Mouse (Mus musculus) C2C12 (cell line): ENCODE results near the gene Galnt10. TPM values are rescaled to one million over a fixed set of nuclear protein-coding genes. Genes with fewer than 3 reads are reported as not detected.

Experiments used
- H3K27me3 ChIP-seq: one replicate; pipeline ENCODE4 v1.6.1; 2011; ENCODE audit not compliant: control insufficient read depth, insufficient read depth, insufficient read length
- H3K36me3 ChIP-seq: one replicate; pipeline ENCODE4 v1.6.1; 2011; ENCODE audit not compliant: control insufficient read depth, insufficient read depth
- H3K4me3 ChIP-seq: one replicate; pipeline ENCODE4 v1.5.1; 2011; ENCODE audit warnings: mild to moderate bottlenecking, control low read depth; ENCODE audit not compliant: poor library complexity, insufficient read depth, severe bottlenecking
- H3K79me2 ChIP-seq: one replicate; pipeline ENCODE4 v1.6.1; 2011; ENCODE audit not compliant: control insufficient read depth, insufficient read depth
- H3K79me3 ChIP-seq: one replicate; pipeline ENCODE4 v1.6.1; 2011; ENCODE audit warnings: low read depth, control low read depth
- H3ac ChIP-seq: one replicate; pipeline ENCODE3; 2011; ENCODE audit warnings: low read depth; ENCODE audit not compliant: control insufficient read depth, insufficient read length
- CEBPB ChIP-seq: IDR thresholded peaks from one replicate; pipeline ENCODE4 v1.6.1; 2011; ENCODE audit warnings: low read depth, mild to moderate bottlenecking, control low read depth, moderate library complexity
- CTCF ChIP-seq: IDR thresholded peaks from one replicate; pipeline ENCODE4 v1.5.1; 2011; ENCODE audit not compliant: control insufficient read depth, insufficient read depth, insufficient read length
- FOSL1 ChIP-seq: IDR thresholded peaks from one replicate; pipeline ENCODE4 v1.8.0; 2011; ENCODE audit warnings: mild to moderate bottlenecking, low read length; ENCODE audit not compliant: poor library complexity, insufficient read depth, severe bottlenecking
- MAX ChIP-seq: IDR thresholded peaks from one replicate; pipeline ENCODE4 v1.6.1; 2011; ENCODE audit warnings: mild to moderate bottlenecking, control low read depth
- MYOD1 ChIP-seq: IDR thresholded peaks from one replicate; pipeline ENCODE4 v1.6.1; 2011; ENCODE audit warnings: low read depth; ENCODE audit not compliant: control insufficient read depth, insufficient read length
- MYOG ChIP-seq: IDR thresholded peaks from one replicate; pipeline ENCODE4 v1.6.1; 2011; ENCODE audit not compliant: control insufficient read depth, insufficient read length; ENCODE audit errors: extremely low read depth
- USF1 ChIP-seq: IDR thresholded peaks from one replicate; pipeline ENCODE4 v1.6.1; 2011; ENCODE audit warnings: low read depth, mild to moderate bottlenecking, control low read depth, moderate library complexity
- polyA plus RNA-seq: library from polyadenylated mRNA; unstranded; fragments of >200 nt; fragmentation: generic; extraction: Trizol; gene quantifications from one replicate; pipeline ENCODE4 v1.2.1, GENCODE M21; 2012; ENCODE audit warnings: missing spikeins

Galnt10 gene
- polyA plus RNA-seq, 1 experiment = 43.0 TPM

DNA sequence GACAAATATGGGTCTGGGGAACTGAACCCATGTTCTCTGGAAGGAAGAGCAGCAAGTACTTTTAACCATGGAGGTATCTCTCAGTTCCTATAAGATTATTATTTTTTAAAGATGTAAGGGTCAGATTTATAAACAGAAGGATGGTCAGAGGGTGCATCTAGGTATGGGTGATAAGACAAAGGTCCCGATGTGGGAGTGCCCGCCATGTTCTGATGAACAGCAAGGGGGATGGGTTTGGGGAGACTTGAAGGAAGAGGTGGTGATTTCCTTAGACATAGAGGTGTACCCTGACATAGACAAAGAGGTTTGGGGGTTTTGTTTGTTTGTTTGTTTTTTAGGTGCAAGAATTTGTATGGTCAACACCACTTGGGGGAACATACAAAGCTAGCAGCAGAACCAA is 1.6 kb upstream of the Galnt10 start:
- no peak overlapping the region for H3K4me3 ChIP-seq
- TF ChIP-seq CTCF (no peak), FOSL1 (no peak), USF1 (no peak), MYOD1 (no peak), MYOG (no peak), MAX (no peak), CEBPB (no peak)
- no peak overlapping the region for H3ac ChIP-seq
- H3K79me3 ChIP-seq = peaks cover 7% of the 10 kb centered on the region
- H3K36me3 ChIP-seq = peaks cover 1% of the 10 kb centered on the region
- peaks cover 34% of the 10 kb centered on the region for H3K79me2 ChIP-seq
- no peaks in the 10 kb centered on the region for H3K27me3 ChIP-seq

DNA sequence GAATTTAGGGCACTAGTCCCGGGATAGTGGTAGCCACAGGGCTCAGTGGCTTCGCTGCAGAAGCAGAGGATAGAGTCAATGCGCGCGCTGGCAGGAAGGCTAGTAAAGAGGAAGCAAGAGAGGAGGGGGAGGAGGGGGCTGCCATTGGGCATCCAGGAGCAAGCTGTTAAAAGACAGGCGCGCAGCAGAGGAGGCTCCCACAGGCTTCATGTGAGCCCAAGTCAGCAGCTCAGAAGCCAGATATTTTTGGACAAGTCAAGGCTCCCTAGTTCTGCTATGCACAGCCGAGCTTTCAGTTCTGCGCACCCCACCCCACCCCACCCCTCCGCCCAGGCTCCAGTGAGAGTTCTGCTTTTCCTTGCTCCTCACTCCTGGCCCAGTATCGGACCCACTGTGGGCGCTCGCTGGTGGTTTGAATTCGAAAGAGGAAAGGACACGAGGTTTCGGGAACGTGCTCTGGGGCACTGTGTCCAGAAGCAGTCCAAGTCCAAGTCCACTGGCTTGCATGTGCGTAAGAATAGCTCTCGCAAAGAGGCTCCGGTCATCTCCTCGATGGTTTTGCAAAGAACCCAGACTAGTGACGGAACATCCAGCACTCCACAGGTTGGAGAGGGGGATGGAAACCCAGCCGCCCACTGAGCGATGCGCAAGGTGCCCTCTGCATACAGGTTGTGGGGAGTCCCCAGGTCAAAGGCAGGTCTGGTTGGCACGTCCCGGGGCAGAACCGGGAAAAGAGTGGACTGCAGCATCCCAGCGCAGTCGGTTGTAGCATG is 811 bp upstream of the Galnt10 start:
- Histone ChIP-seq H3ac (peak overlapping the region; percentile 96), H3K36me3 (peaks cover 6% of the 10 kb centered on the region), H3K4me3 (peak overlapping the region; percentile 86), H3K79me3 (peaks cover 12% of the 10 kb centered on the region), H3K79me2 (peaks cover 41% of the 10 kb centered on the region), H3K27me3 (no peaks in the 10 kb centered on the region)
- TF ChIP-seq FOSL1 (no peak), MYOG (no peak), MAX (no peak), USF1 (no peak), CEBPB (no peak), MYOD1 (no peak), CTCF (no peak)

DNA sequence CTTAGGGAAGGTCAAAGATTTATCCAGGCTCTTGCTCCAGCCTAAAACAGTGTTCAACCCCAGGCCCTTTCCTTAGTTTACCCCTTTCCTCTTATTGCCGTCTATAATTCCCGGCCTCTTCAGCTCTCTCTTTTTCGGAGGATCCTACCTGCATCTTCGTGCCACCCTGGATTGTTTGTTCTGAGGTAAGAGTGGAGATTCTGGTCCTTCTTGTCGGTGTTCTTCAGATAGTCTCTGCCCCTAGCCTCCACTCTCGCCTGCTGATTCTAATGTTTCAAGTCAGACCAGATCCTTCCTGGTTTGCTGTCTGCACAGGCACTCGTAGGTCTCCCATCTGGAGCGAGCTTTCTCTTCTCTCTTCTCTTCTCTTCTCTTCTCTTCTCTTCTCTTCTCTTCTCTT is 605 bp downstream of the Galnt10 start:
- Histone ChIP-seq H3K79me3 (peaks cover 22% of the 10 kb centered on the region), H3K79me2 (peaks cover 55% of the 10 kb centered on the region), H3K4me3 (peak overlapping the region; percentile 86), H3ac (peak overlapping the region; percentile 96), H3K36me3 (peaks cover 6% of the 10 kb centered on the region), H3K27me3 (no peaks in the 10 kb centered on the region)
- TF ChIP-seq CTCF (no peak), MYOD1 (no peak), CEBPB (no peak), FOSL1 (no peak), MAX (no peak), USF1 (no peak), MYOG (no peak)

DNA sequence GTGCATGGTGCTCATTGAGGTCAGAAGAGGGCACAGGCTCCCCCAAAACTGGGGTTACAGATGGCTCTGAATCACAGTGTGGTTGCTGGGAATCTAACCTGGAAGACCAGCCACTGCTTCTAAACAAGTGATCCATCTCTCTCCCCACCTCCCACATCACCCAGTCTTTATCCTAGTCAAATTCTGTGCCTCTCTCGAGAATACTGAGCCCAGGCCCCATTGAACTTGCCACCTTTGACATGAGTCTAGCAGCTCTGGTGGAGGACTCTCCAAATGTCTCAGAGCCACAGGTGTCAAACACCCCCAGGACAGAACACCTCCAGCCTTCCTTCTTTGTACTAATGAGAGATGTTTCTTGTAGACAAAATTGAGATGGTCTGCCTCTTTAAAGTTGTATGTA is 1.2 kb downstream of the Galnt10 start:
- Histone ChIP-seq H3ac (no peak overlapping the region), H3K79me3 (peaks cover 27% of the 10 kb centered on the region), H3K36me3 (peaks cover 6% of the 10 kb centered on the region), H3K27me3 (no peaks in the 10 kb centered on the region), H3K79me2 (peaks cover 61% of the 10 kb centered on the region), H3K4me3 (no peak overlapping the region)
- TF ChIP-seq MYOD1 (no peak), CTCF (no peak), USF1 (no peak), CEBPB (no peak), MAX (no peak), FOSL1 (no peak), MYOG (no peak)

DNA sequence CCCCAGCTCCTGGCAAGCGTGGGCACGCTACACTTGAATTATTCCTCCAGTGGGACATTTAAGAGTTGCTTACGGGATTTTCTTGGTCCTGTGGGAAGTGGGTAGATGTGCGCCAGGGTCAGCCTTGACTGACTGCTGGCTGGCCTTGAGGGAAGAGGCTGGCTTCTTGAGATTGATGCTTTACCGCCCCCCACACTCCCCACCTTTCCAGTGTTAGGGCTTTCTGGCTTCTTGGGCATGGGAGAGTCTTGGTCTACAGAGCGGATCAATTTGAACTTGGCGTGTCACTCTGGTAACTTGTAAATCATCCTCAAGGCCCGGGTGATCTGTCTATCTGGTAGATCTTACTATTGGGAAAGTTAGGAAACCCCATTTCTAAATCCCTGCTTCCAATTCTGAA is 1.7 kb downstream of the Galnt10 start:
- Histone ChIP-seq H3ac (no peak overlapping the region), H3K79me3 (peaks cover 29% of the 10 kb centered on the region), H3K4me3 (no peak overlapping the region), H3K27me3 (no peaks in the 10 kb centered on the region), H3K36me3 (peaks cover 7% of the 10 kb centered on the region), H3K79me2 (peaks cover 66% of the 10 kb centered on the region)
- TF ChIP-seq MAX (no peak), MYOG (no peak), FOSL1 (no peak), CEBPB (no peak), MYOD1 (no peak), CTCF (no peak), USF1 (no peak)

DNA sequence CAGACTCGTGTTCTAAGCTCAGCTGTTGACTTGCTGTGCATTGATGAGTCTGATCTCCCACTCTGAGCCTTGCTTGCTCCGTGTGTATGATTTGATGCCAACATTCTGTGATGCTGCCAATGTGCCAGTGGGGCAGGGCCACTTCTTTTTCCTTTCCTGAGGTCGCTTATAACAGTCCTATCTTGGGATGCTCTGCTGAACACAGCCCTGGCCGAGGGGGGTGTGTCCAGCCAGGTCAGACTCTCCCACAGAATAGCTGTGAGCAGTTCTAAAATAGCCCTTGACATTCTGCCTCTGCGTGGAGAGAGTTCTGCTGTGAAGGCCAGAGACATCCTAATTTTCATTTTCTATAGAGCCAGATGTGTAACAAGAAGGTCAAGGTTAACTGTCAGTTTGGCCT is 2.2 kb downstream of the Galnt10 start:
- H3K4me3 ChIP-seq = no peak overlapping the region
- no peak overlapping the region for H3ac ChIP-seq
- H3K79me3 ChIP-seq = peaks cover 32% of the 10 kb centered on the region
- TF ChIP-seq CTCF (no peak), MYOD1 (no peak), MYOG (no peak), FOSL1 (no peak), USF1 (no peak), MAX (no peak), CEBPB (no peak)
- H3K27me3 ChIP-seq = no peaks in the 10 kb centered on the region
- peaks cover 71% of the 10 kb centered on the region for H3K79me2 ChIP-seq
- peaks cover 12% of the 10 kb centered on the region for H3K36me3 ChIP-seq
